Mouse (Mus musculus): ENCODE measurements around the gene Hpn. TPM values are rescaled to one million over a fixed set of nuclear protein-coding genes. Genes with fewer than 3 reads are reported as not detected.

Gene Hpn
- polyA plus RNA-seq, 1 experiment from 2014 or later = 3.0 TPM

DNA sequence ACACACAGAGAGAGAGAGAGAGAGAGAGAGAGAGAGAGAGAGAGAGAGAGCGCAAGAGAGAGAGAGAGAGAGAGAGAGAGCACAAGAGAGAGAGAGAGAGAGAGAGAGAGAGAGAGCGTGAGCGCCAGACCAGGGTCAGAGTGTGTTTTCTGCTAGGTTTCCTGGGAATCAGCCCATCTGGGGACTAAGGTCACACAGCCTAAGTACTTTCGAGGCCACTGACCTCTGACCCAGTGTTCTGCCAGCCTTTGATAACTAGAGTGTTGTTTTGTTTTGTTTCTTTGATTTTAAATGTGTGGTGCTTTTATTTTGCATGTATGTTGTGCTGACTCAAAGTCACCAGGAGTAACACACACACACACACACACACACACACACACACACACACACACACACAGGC lies 59.2 kb downstream of the Hpn start:
- Histone ChIP-seq H3K9me3 (no peaks in the 10 kb centered on the region), H3K4me3 (no peak overlapping the region), H3K4me1 (peaks cover 46% of the 10 kb centered on the region), H3K36me3 (no peaks in the 10 kb centered on the region), H3K4me2 (replicated peaks) (peak overlapping the region; percentile 60; the same call in 1 of the 2 replicates), H3K27ac (peak overlapping the region; percentile 22; the same call in 1 of the 2 replicates), H3K9ac (no peak overlapping the region), H3K27me3 (peaks cover 41% of the 10 kb centered on the region)
- ATAC-seq (ENCODE audit: low FRiP score, low read depth) = no peak
- WGBS = 25% methylated on average over 3 of the region's 4 CpGs

- Histone ChIP-seq H3K36me3 (no peaks in the 10 kb centered on the region), H3K9ac (peak overlapping the region; percentile 46; the same call in 1 of the 2 replicates), H3K27ac (peak overlapping the region; percentile 63), H3K27me3 (peaks cover 46% of the 10 kb centered on the region), H3K4me3 (peak overlapping the region; percentile 29), H3K4me1 (peaks cover 51% of the 10 kb centered on the region), H3K9me3 (no peaks in the 10 kb centered on the region), H3K4me2 (replicated peaks) (peak overlapping the region; percentile 60)
- ATAC-seq (ENCODE audit: low FRiP score, low read depth) = peak; percentile 85
- WGBS = 6% methylated on average over 10 of the region's 10 CpGs
These were observed 59.7 kb downstream of the Hpn start for GRCm38 (mm10) chr7:31055354-31055824.

- Histone ChIP-seq H3K4me3 (peak overlapping the region; percentile 29), H3K27me3 (peaks cover 52% of the 10 kb centered on the region), H3K27ac (peak overlapping the region; percentile 63; the same call in 1 of the 2 replicates), H3K4me2 (replicated peaks) (peak overlapping the region; percentile 60), H3K4me1 (peaks cover 57% of the 10 kb centered on the region), H3K9me3 (no peaks in the 10 kb centered on the region), H3K36me3 (no peaks in the 10 kb centered on the region), H3K9ac (peak overlapping the region; percentile 46)
- 45% methylated on average over 11 of the region's 11 CpGs for WGBS
- peak; percentile 1; the same call in 1 of the 2 replicates for ATAC-seq (ENCODE audit: low FRiP score, low read depth)
These were observed 60.3 kb downstream of the Hpn start for GRCm38 (mm10) chr7:31054661-31055320.

GRCm38 (mm10) chr7:31053882-31054447 lies 61.1 kb downstream of the Hpn start:
- no peak overlapping the region for H3K27ac ChIP-seq
- no peaks in the 10 kb centered on the region for H3K36me3 ChIP-seq
- ATAC-seq (ENCODE audit: low FRiP score, low read depth) = no peak
- peaks cover 60% of the 10 kb centered on the region for H3K27me3 ChIP-seq
- H3K4me1 ChIP-seq = peaks cover 65% of the 10 kb centered on the region
- no peaks in the 10 kb centered on the region for H3K9me3 ChIP-seq
- 22% methylated on average over 10 of the region's 10 CpGs for WGBS
- H3K4me3 ChIP-seq = no peak overlapping the region
- H3K4me2 ChIP-seq (replicated peaks) = peak overlapping the region; percentile 60
- H3K9ac ChIP-seq = no peak overlapping the region

DNA sequence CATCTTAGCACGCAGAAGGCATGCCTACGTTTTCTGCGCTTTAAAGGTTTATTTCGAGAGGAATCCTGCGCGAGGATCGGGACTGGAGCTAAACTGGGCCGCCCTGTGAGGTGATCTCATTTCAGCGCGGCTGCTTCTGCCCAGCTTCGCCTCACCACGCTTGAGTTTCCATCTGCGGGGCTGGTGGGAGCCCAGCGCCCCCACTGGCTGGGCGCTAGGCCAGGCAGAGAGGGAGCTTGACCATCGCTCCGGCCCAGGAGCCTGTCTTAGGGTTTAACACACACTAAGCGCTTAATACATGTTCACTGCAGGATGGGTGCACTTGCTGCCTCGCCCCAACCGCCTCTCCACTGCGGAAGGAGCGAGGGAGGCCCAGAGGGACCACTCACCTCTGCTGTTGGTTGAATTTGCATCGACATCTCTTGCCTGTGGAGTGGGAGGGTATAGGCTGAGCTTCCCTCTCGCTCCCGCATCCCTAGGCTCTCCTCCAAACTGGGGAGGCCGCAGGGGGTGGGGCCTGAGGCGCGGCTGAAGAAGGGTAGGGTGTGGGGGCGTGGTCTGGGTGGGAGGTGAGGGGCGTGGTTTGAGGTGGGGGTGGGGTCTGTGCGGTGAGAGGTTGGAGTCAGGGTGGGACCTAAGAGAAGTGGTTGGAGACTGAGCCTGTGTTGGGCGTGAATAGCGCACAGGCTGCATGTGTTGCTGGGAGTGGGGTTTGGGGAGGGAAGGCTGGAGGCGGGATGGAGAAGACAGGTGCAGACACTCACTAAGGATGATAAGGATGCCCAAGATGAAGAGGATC lies 62.3 kb downstream of the Hpn start:
- no peaks in the 10 kb centered on the region for H3K9me3 ChIP-seq
- H3K4me2 ChIP-seq (replicated peaks) = peak overlapping the region; percentile 60
- H3K9ac ChIP-seq = no peak overlapping the region
- peaks cover 65% of the 10 kb centered on the region for H3K4me1 ChIP-seq
- WGBS = 2% methylated on average over 34 of the region's 34 CpGs
- no peaks in the 10 kb centered on the region for H3K36me3 ChIP-seq
- no peak overlapping the region for H3K27ac ChIP-seq
- ATAC-seq (ENCODE audit: low FRiP score, low read depth) = peak; percentile 13; the same call in 1 of the 2 replicates
- H3K4me3 ChIP-seq = peak overlapping the region; percentile 35
- H3K27me3 ChIP-seq = peaks cover 71% of the 10 kb centered on the region

DNA sequence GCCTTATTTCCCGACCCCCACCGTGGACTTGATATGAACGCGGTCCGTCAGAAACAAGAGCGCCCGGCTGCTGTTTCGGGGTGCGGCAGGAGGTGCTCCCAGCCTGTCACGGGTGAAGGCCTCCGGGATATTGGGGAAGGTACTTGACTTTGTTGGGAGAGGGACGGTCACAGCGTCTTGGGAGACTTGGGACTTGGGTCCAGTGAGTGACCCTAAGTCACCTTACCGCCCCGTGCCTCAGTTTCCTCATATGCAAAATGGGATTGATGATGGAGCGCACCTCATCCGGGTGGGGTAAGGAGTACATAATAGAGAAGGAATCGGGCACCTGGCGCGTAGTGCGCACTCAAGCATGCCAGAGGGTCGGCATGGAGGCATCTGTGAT lies 62.8 kb downstream of the Hpn start:
- Histone ChIP-seq H3K36me3 (no peaks in the 10 kb centered on the region), H3K9ac (no peak overlapping the region), H3K9me3 (no peaks in the 10 kb centered on the region), H3K27me3 (peaks cover 76% of the 10 kb centered on the region), H3K4me3 (peak overlapping the region; percentile 35), H3K4me2 (replicated peaks) (peak overlapping the region; percentile 60), H3K27ac (no peak overlapping the region), H3K4me1 (peaks cover 65% of the 10 kb centered on the region)
- no peak for ATAC-seq (ENCODE audit: low FRiP score, low read depth)
- 3% methylated on average over 22 of the region's 22 CpGs for WGBS

DNA sequence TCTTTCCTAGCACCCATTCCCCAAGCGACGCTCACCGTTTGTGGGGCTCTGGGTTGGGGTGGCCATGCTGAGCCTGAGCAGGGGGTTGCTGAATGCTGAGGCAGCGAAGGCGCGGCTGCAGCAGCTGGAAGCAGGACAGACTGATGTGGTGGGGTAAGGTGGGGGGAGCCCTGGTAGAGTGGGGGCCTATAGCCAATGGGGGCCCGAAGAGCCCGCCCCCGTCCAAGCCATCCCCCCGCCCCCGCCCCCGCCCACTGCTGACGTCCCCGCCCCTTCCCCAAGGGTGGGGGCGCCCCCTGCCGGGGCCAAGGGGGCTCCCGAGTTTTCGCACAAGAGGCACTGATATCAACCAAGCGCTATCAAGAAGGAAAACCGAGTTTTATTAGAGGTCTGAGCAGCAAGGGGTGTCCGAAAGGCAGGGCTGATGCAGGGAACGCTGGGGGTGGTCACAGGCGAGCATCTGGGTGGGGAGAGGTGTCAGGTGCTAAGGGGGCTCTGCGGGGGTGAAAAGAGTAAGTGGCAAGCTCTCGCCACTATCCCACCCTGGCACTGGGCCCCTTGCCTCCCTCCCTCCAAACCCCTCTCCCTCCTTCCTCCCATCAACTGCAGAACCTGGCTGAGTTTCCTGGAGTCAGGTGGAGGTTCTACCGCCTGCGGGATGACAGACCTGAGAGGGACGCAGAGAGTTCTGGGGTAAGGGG lies 63.6 kb downstream of the Hpn start, which contains the start of gene Fxyd7:
Gene Fxyd7, minus strand, starts transcription at position 147 of the 701 bp plus-strand sequence.
- Histone ChIP-seq H3K9me3 (no peaks in the 10 kb centered on the region), H3K4me2 (replicated peaks) (peak within 1 kb of the TSS; percentile 60), H3K27ac (no peak within 1 kb of the TSS), H3K4me1 (peaks cover 65% of the 10 kb centered on the region), H3K36me3 (no peaks in the 10 kb centered on the region), H3K4me3 (peak within 1 kb of the TSS; percentile 35), H3K27me3 (peaks cover 83% of the 10 kb centered on the region), H3K9ac (peak within 1 kb of the TSS; percentile 48; the same call in 1 of the 2 replicates)
- no peak for ATAC-seq (ENCODE audit: low FRiP score, low read depth)
- WGBS = 2% methylated on average over 26 of the region's 28 CpGs

GRCm38 (mm10) chr7:31050921-31051320 lies 64.2 kb downstream of the Hpn start:
- Histone ChIP-seq H3K4me3 (peak overlapping the region; percentile 35), H3K27ac (no peak overlapping the region), H3K9me3 (no peaks in the 10 kb centered on the region), H3K36me3 (no peaks in the 10 kb centered on the region), H3K4me2 (replicated peaks) (peak overlapping the region; percentile 60), H3K27me3 (peaks cover 83% of the 10 kb centered on the region), H3K9ac (peak overlapping the region; percentile 48; the same call in 1 of the 2 replicates), H3K4me1 (peaks cover 65% of the 10 kb centered on the region)
- WGBS = 2% methylated on average over 9 of the region's 9 CpGs
- ATAC-seq (ENCODE audit: low FRiP score, low read depth) = no peak

DNA sequence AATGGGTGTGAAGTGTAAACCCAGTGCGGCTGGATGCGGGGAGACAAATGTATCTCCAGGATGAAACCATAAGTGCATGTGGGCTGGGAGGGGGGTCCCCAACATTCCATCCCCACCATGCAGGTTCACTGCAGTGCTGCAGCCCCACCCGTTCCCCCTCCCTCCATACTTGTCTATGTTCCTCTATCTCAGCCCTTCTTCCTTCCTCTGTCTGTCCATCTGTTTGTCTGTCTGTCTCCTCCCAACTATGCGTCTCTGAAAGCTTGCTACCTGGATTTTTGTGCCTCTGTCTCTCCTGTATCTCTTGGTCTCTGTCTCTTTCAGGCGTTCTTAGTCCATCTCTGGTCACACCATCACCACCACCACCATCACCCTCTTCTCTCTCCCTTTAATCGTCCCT lies 64.6 kb downstream of the Hpn start:
- Histone ChIP-seq H3K9ac (peak overlapping the region; percentile 25; the same call in 1 of the 2 replicates), H3K27me3 (peaks cover 86% of the 10 kb centered on the region), H3K4me3 (peak overlapping the region; percentile 35), H3K36me3 (no peaks in the 10 kb centered on the region), H3K27ac (no peak overlapping the region), H3K4me2 (replicated peaks) (peak overlapping the region; percentile 60), H3K4me1 (peaks cover 64% of the 10 kb centered on the region), H3K9me3 (no peaks in the 10 kb centered on the region)
- WGBS = 6% methylated on average over 6 of the region's 6 CpGs
- ATAC-seq (ENCODE audit: low FRiP score, low read depth) = no peak

DNA sequence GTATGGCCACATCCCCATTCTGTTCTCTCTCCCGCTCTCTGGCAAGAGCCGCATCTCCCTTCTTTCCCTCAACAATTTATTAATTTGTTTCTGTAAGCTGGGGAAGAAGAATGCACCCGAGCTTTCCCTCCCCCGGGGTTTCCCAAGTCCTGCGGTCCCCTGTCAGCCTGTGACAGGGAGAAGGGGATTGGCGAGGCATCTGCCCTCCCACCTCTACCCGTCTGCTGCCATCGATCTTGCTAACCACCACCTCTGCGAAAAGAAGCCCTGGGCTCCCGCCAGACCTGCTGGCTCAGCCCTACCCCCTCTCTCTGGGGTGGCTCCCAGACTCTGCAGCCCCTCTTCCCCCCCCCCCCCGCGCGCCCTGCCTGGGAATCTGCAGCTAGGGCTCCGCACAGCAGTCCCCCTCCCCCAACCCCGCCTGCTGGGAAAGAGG lies 65.2 kb downstream of the Hpn start:
- Histone ChIP-seq H3K4me3 (peak overlapping the region; percentile 35), H3K27ac (no peak overlapping the region), H3K9ac (peak overlapping the region; percentile 25; the same call in 1 of the 2 replicates), H3K4me2 (replicated peaks) (peak overlapping the region; percentile 60), H3K4me1 (peaks cover 57% of the 10 kb centered on the region), H3K9me3 (no peaks in the 10 kb centered on the region), H3K27me3 (peaks cover 91% of the 10 kb centered on the region), H3K36me3 (no peaks in the 10 kb centered on the region)
- no peak for ATAC-seq (ENCODE audit: low FRiP score, low read depth)
- 2% methylated on average over 13 of the region's 15 CpGs for WGBS

GRCm38 (mm10) chr7:31049135-31049845 lies 65.8 kb downstream of the Hpn start:
- no peak overlapping the region for H3K9ac ChIP-seq
- H3K4me3 ChIP-seq = peak overlapping the region; percentile 35
- no peaks in the 10 kb centered on the region for H3K9me3 ChIP-seq
- H3K27ac ChIP-seq = no peak overlapping the region
- ATAC-seq (ENCODE audit: low FRiP score, low read depth) = no peak
- peak overlapping the region; percentile 60 for H3K4me2 ChIP-seq (replicated peaks)
- WGBS = 20% methylated on average over 5 of the region's 5 CpGs
- H3K4me1 ChIP-seq = peaks cover 52% of the 10 kb centered on the region
- peaks cover 91% of the 10 kb centered on the region for H3K27me3 ChIP-seq
- H3K36me3 ChIP-seq = no peaks in the 10 kb centered on the region
